17 mouse cellular contexts compared by ENCODE assay signal in the genomic region with DNA sequence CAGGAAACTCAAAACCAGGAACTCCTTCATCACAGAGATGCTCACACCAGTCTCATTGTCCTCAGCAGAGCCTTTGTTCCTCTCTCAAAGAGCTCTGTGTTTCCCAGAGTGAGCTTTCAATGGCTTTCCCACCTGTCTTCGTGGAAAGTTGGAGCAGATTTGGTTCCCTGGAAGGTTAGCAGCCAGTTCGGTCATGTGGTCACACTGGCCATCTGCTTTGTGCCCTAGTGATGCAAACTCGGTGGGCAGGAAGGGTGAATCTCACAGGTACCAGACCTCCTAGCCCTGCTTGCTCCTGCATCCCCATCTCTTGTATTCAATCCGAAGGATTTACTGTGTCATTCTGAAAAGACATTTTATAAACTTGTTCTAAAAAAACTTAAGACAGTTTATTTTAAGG.
DNase-seq lines count a peak whose midpoint lies in the region; ATAC-seq and TF ChIP-seq lines count a peak whose summit lies in the region.
"Had no signal": no experiment of that assay in that cellular context is flagged by ENCODE, and none has a peak within 500 bp of the region (broad histone marks: within the 10 kb centered on the region; RNA-seq: fewer than 3 reads in every experiment).

No protein-coding gene starts in this region.

- ATAC-seq in heart, embryonic 11.5 days (replicated peaks; ENCODE audit: insufficient number of reproducible peaks, low FRiP score, low TSS enrichment) = no peak
- ATAC-seq: forebrain, embryonic 16.5 days; hindbrain, postnatal 0 days had no signal

- no peak overlapping the region for H3K9ac ChIP-seq in heart, embryonic 11.5 days (ENCODE audit: low read depth, low read length)
- H3K9ac ChIP-seq: embryonic facial prominence, embryonic 13.5 days; forebrain, embryonic 12.5 days; hindbrain, embryonic 13.5 days had no signal

- H3K4me3 ChIP-seq in heart, embryonic 11.5 days (ENCODE audit: low read depth, low read length) = no peak overlapping the region
- no peak overlapping the region for H3K4me3 ChIP-seq in kidney, adult 2 months (ENCODE audit: insufficient read depth, low read depth, low read length)
- H3K4me3 ChIP-seq: embryonic facial prominence, embryonic 13.5 days; forebrain, embryonic 12.5 days; heart, adult 2 months; hindbrain, embryonic 13.5 days had no signal

- no peaks in the 10 kb centered on the region for H3K4me1 ChIP-seq in heart, embryonic 11.5 days (ENCODE audit: control insufficient read depth, insufficient read depth, low read length)
- H3K4me1 ChIP-seq in kidney, adult 2 months (ENCODE audit: control insufficient read depth, insufficient read depth, low read length) = no peaks in the 10 kb centered on the region
- H3K4me1 ChIP-seq: embryonic facial prominence, embryonic 13.5 days; forebrain, embryonic 12.5 days; hindbrain, embryonic 13.5 days had no signal

- H3K36me3 ChIP-seq in heart, embryonic 11.5 days (ENCODE audit: control insufficient read depth, insufficient read depth, low read length) = no peaks in the 10 kb centered on the region
- H3K36me3 ChIP-seq in kidney, adult 2 months (ENCODE audit: control insufficient read depth, insufficient read depth, low read length) = no peaks in the 10 kb centered on the region
- H3K36me3 ChIP-seq: embryonic facial prominence, embryonic 13.5 days; forebrain, embryonic 12.5 days; hindbrain, embryonic 13.5 days had no signal

- H3K9me3 ChIP-seq in heart, embryonic 11.5 days (replicated peaks; ENCODE audit: control insufficient read depth, low read length) = no peaks in the 10 kb centered on the region
- H3K9me3 ChIP-seq: embryonic facial prominence, embryonic 13.5 days; forebrain, embryonic 12.5 days had no signal

- no peak overlapping the region for H3K27ac ChIP-seq in heart, embryonic 11.5 days (ENCODE audit: low read depth, low read length)
- H3K27ac ChIP-seq in kidney, adult 2 months (ENCODE audit: insufficient read depth, low read depth, low read length) = no peak overlapping the region
- H3K27ac ChIP-seq: embryonic facial prominence, embryonic 13.5 days; forebrain, embryonic 12.5 days; heart, adult 2 months; hindbrain, embryonic 13.5 days; hindbrain, postnatal 0 days had no signal

- TF ChIP-seq CTCF in kidney, adult 2 months (conservative IDR thresholded peaks at IDR 0.05; ENCODE audit: insufficient read depth, insufficient read length, low read depth, low read length) = no peak

- intact Hi-C loops in heart, postnatal 25 days (cut with DNase I) = no loop called here

- TF ChIP-seq POLR2A in kidney, adult 2 months (IDR thresholded peaks at IDR 0.05; ENCODE audit: low read depth, low read length) = no peak

- DNase-seq in heart, adult 11 months = peak; percentile 58
- DNase-seq in cerebellum, adult 8-10 months = peak; percentile 12
- DNase-seq in cerebellum, postnatal 14 days = peak; percentile 58 to 78
- no peak for DNase-seq in kidney, adult 2 months
- no peak for DNase-seq in natural killer cell, adult 2 months (ENCODE audit: low spot score in 2 of 2)
- no peak for DNase-seq in heart, postnatal 25 days (ENCODE audit: low spot score)
- DNase-seq: adrenal gland, postnatal 10 days; gastrocnemius, postnatal 10 days; heart, adult 2 months; heart, postnatal 10 days; kidney, adult 18-20 months had no signal

- no peaks in the 10 kb centered on the region for H3K27me3 ChIP-seq in heart, embryonic 11.5 days (ENCODE audit: control insufficient read depth, insufficient read depth, low read length)
- H3K27me3 ChIP-seq in kidney, adult 2 months (replicated peaks; ENCODE audit: control insufficient read depth, insufficient read depth, low read length) = no peaks in the 10 kb centered on the region
- H3K27me3 ChIP-seq: embryonic facial prominence, embryonic 13.5 days; forebrain, embryonic 12.5 days; hindbrain, embryonic 13.5 days had no signal

- H3K4me2 ChIP-seq in heart, embryonic 11.5 days = no peak overlapping the region
- H3K4me2 ChIP-seq: embryonic facial prominence, embryonic 13.5 days; forebrain, embryonic 12.5 days; hindbrain, embryonic 13.5 days had no signal

- 69% methylated on average over 4 of the region's 4 CpGs for WGBS in heart, embryonic 11.5 days (ENCODE audit: insufficient replicate concordance)
- 83% methylated on average over 4 of the region's 4 CpGs for WGBS in kidney, adult 2 months

Comparison
In these comparisons a context has a peak if more than half of its experiments do, and no peak if none do; other contexts are left out.
1. DNase-seq: peak in heart, adult 11 months (single experiment), cerebellum, adult 8-10 months (single experiment) and cerebellum, postnatal 14 days (2 of 2); none in kidney, adult 2 months (single experiment), natural killer cell, adult 2 months (0 of 2) and heart, postnatal 25 days (single experiment).